Mouse (Mus musculus): Measurements from ENCODE around the gene Tsku.

- TF ChIP-seq CTCF (IDR thresholded peaks at IDR 0.05; ENCODE audit: control insufficient read depth, insufficient read depth, insufficient read length) (no peak), USF1 (IDR thresholded peaks at IDR 0.05; ENCODE audit: low read depth) (no peak), FOSL1 (IDR thresholded peaks at IDR 0.05; ENCODE audit: insufficient read depth, low read length, poor library complexity, severe bottlenecking) (no peak), MYOD1 (IDR thresholded peaks at IDR 0.05; ENCODE audit: control insufficient read depth, insufficient read length, low read depth) (no peak), MYOG (IDR thresholded peaks at IDR 0.05; ENCODE audit: control insufficient read depth, extremely low read depth, insufficient read length) (no peak)
Measured at GRCm38 (mm10) chr7:98351523-98351922, 9.6 kb downstream of the Tsku start.

Data from C2C12 (cell line).